Mouse (Mus musculus) neural tube, embryonic 14.5 days (tissue): ENCODE measurements around the gene Kxd1. TPM values are rescaled to one million over a fixed set of nuclear protein-coding genes. Genes with fewer than 3 reads are reported as not detected.

Experiments
- ATAC-seq: fragments of 200-750 bp; cut with Nextera tagmentation; 2 replicates; pipeline ENCODE4 v1.8.0; 2017; ENCODE audit warnings: low read depth, mild to moderate bottlenecking, moderate TSS enrichment, moderate library complexity
- H3K27ac ChIP-seq: fragments of 300-500 bp; sonication (generic); 2 replicates; pipeline ENCODE4 v1.5.1; 2014; ENCODE audit warnings: low read depth, mild to moderate bottlenecking, control low read depth, low read length, moderate library complexity, mixed read lengths
- H3K27me3 ChIP-seq: fragments of 300-500 bp; sonication (generic); 2 replicates; pipeline ENCODE4 v1.6.1; 2014; ENCODE audit warnings: low read length; ENCODE audit not compliant: control insufficient read depth, insufficient read depth
- H3K36me3 ChIP-seq: fragments of 300-500 bp; sonication (generic); 2 replicates; pipeline ENCODE4 v1.6.1; 2014; ENCODE audit warnings: low read length, mixed read lengths; ENCODE audit not compliant: control insufficient read depth, insufficient read depth
- H3K4me1 ChIP-seq: fragments of 300-500 bp; sonication (generic); 2 replicates; pipeline ENCODE4 v1.6.1; 2014; ENCODE audit warnings: low read length; ENCODE audit not compliant: control insufficient read depth, insufficient read depth
- H3K4me2 ChIP-seq: fragments of 300-500 bp; sonication (generic); 2 replicates; pipeline ENCODE4 v1.6.1; 2014; ENCODE audit warnings: mild to moderate bottlenecking, low read depth, low read length, control low read depth
- H3K4me3 ChIP-seq: fragments of 300-500 bp; sonication (generic); 2 replicates; pipeline ENCODE4 v1.5.1; 2014; ENCODE audit warnings: low read depth, low read length, control low read depth, mixed read lengths
- H3K9ac ChIP-seq: fragments of 300-500 bp; sonication (generic); replicated peaks from 2 replicates; pipeline ENCODE4 v1.6.1; 2014; ENCODE audit warnings: low read depth, mild to moderate bottlenecking, control low read depth, low read length, mixed read lengths
- H3K9me3 ChIP-seq: fragments of 300-500 bp; sonication (generic); 2 replicates; pipeline ENCODE4 v1.6.1; 2016; ENCODE audit warnings: low read length; ENCODE audit not compliant: control insufficient read depth
- WGBS: fragments of 180-500 bp; shearing (Covaris S2); extraction: QIAGEN DNeasy Blood & Tissue Kit; methylation state at CpG from one replicate; pipeline ENCODE4 v1.1.7; 2014; 5-methylcytosine and 5-hydroxymethylcytosine counted together
- polyA plus RNA-seq: library from polyadenylated mRNA; unstranded; fragments of >200 nt; fragmentation: Nextera tagmentation; extraction: Ambion mirVana; gene quantifications from 2 replicates; pipeline ENCODE4 v1.2.1, GENCODE M21; 2014

Kxd1 gene
- polyA plus RNA-seq, result 50.2 and 51.9 TPM in 2 replicates

- ATAC-seq, result peak; percentile 95
- under 1% methylated on average over 34 of the region's 61 CpGs for WGBS
- Histone ChIP-seq H3K4me2 (peak within 1 kb of the TSS; percentile 90), H3K27me3 (no peaks in the 10 kb centered on the region), H3K9me3 (no peaks in the 10 kb centered on the region), H3K4me3 (peak within 1 kb of the TSS; percentile 79), H3K9ac (peak within 1 kb of the TSS; percentile 95), H3K4me1 (peaks cover 15% of the 10 kb centered on the region), H3K36me3 (peaks cover 23% of the 10 kb centered on the region), H3K27ac (peak within 1 kb of the TSS; percentile 89)
These were observed at the start of gene Kxd1, which contains the start of gene Fkbp8 for GRCm38 (mm10) chr8:70527512-70528181. Kxd1 (minus strand) TSS chr8:70527956. Fkbp8 (plus strand) TSS chr8:70527724.

DNA sequence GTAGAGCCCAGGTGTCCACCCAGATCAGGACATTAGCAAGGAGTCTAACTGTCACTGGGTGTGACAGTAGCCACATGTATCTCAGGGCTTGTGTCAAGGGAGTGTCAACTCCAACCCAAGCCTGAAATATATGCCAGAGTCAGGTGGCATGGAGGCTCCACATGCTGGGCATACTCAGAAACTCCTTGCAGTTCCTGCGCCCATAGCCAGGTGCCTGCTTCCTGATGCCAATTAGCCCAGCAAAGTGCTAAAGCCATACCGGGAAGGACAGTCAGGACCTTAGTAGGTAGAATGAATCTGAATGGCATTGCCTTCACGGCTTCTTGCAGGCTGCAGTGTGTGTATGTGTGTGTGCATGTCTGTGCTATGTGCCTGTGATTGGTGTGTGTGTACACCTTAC is 49.5 kb upstream of the Kxd1 start:
- Histone ChIP-seq H3K27me3 (no peaks in the 10 kb centered on the region), H3K4me2 (no peak overlapping the region), H3K4me1 (no peaks in the 10 kb centered on the region), H3K9me3 (no peaks in the 10 kb centered on the region), H3K9ac (no peak overlapping the region), H3K36me3 (peaks cover 33% of the 10 kb centered on the region), H3K27ac (no peak overlapping the region), H3K4me3 (no peak overlapping the region)
- ATAC-seq, result no peak
- 89% methylated on average over 3 of the region's 3 CpGs for WGBS

DNA sequence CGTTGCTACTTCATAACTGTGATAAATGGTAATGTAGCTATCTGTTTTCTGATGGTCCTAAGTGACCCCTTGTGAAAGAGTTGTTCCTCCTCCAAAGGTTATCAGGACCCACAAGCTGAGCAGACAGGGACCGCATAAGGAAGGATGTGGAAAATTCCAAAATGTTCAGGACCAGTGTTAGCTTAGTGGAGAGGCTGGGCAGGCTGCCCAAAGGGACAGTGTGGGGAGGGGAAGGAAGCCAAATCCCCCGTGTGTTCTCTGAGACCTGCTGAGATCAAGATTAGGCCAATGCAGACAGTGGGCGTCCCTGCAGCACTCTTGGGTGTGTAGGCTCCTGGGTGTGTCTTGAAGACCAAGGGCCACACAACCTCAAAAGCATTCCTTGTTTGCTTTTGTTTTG is 47.2 kb upstream of the Kxd1 start:
- no peak overlapping the region for H3K4me3 ChIP-seq
- peaks cover 12% of the 10 kb centered on the region for H3K36me3 ChIP-seq
- H3K4me1 ChIP-seq, result no peaks in the 10 kb centered on the region; the same call in 1 of the 2 replicates
- H3K4me2 ChIP-seq, result no peak overlapping the region
- H3K9me3 ChIP-seq, result no peaks in the 10 kb centered on the region
- no peak for ATAC-seq
- H3K9ac ChIP-seq, result no peak overlapping the region
- WGBS, result 84% methylated on average over 4 of the region's 4 CpGs
- no peak overlapping the region for H3K27ac ChIP-seq
- no peaks in the 10 kb centered on the region for H3K27me3 ChIP-seq

- H3K27ac ChIP-seq, result no peak overlapping the region
- H3K9me3 ChIP-seq, result no peaks in the 10 kb centered on the region
- no peak overlapping the region for H3K4me2 ChIP-seq
These were observed 46.5 kb upstream of the Kxd1 start for GRCm38 (mm10) chr8:70574302-70574701.

GRCm38 (mm10) chr8:70570990-70571389 is 43.2 kb upstream of the Kxd1 start:
- H3K27me3 ChIP-seq, result no peaks in the 10 kb centered on the region
- no peak overlapping the region for H3K27ac ChIP-seq
- ATAC-seq, result peak; percentile 20; the same call in 1 of the 2 replicates
- peaks cover 4% of the 10 kb centered on the region; the same call in 1 of the 2 replicates for H3K36me3 ChIP-seq
- H3K4me3 ChIP-seq, result no peak overlapping the region
- 74% methylated on average over 6 of the region's 6 CpGs for WGBS
- no peaks in the 10 kb centered on the region; the same call in 1 of the 2 replicates for H3K4me1 ChIP-seq
- H3K9ac ChIP-seq, result no peak overlapping the region
- no peaks in the 10 kb centered on the region for H3K9me3 ChIP-seq
- H3K4me2 ChIP-seq, result no peak overlapping the region

More at GRCm38 (mm10) chr8:70574302-70574701, 46.5 kb upstream of the Kxd1 start:
- no peaks in the 10 kb centered on the region; the same call in 1 of the 2 replicates for H3K4me1 ChIP-seq
- no peak overlapping the region for H3K9ac ChIP-seq
- H3K36me3 ChIP-seq, result peaks cover 10% of the 10 kb centered on the region; the same call in 1 of the 2 replicates
- H3K27me3 ChIP-seq, result no peaks in the 10 kb centered on the region
- no peak overlapping the region for H3K4me3 ChIP-seq
- ATAC-seq, result no peak

GRCm38 (mm10) chr8:70570360-70570759 is 42.6 kb upstream of the Kxd1 start:
- no peak overlapping the region for H3K4me2 ChIP-seq
- H3K4me3 ChIP-seq, result no peak overlapping the region
- H3K27me3 ChIP-seq, result no peaks in the 10 kb centered on the region
- H3K9me3 ChIP-seq, result no peaks in the 10 kb centered on the region
- peaks cover 4% of the 10 kb centered on the region; the same call in 1 of the 2 replicates for H3K36me3 ChIP-seq
- no peak for ATAC-seq
- no peak overlapping the region; the same call in 1 of the 2 replicates for H3K27ac ChIP-seq
- peaks cover 2% of the 10 kb centered on the region; the same call in 1 of the 2 replicates for H3K4me1 ChIP-seq
- no peak overlapping the region for H3K9ac ChIP-seq

GRCm38 (mm10) chr8:70565561-70565960 is 37.8 kb upstream of the Kxd1 start:
- Histone ChIP-seq H3K4me1 (peaks cover 2% of the 10 kb centered on the region; the same call in 1 of the 2 replicates), H3K9me3 (no peaks in the 10 kb centered on the region), H3K36me3 (no peaks in the 10 kb centered on the region), H3K27me3 (no peaks in the 10 kb centered on the region), H3K4me3 (no peak overlapping the region), H3K27ac (no peak overlapping the region), H3K4me2 (no peak overlapping the region), H3K9ac (no peak overlapping the region)
- WGBS, result 71% methylated on average over 3 of the region's 3 CpGs
- no peak for ATAC-seq

DNA sequence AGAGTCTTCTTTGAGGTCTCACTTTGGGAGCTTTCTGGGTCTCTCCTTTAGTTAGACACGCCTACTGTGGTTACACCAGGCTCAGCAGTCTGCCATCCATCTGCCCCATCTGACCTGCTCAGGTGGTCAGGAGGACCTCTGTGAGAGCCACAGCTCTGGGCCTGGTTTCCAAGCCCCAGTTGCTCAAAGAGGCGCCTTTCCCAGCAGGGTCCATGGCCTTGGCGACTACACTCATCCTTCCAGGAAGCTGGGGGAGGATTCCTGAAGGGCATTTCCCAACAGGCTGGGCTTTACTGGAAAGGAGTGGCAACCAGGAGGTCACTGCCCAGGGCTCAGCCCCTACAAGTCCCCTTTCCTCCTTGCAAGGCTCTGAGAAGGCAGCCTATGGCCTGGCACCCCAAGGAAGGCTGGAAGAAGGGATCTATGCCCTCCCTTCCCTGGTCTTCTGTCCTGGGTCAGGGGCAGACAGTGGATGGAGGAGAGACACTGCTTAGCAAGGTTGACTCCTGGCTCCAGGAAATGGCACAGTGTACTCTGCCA is 37.0 kb upstream of the Kxd1 start:
- H3K36me3 ChIP-seq, result no peaks in the 10 kb centered on the region
- no peak overlapping the region for H3K9ac ChIP-seq
- no peak overlapping the region for H3K27ac ChIP-seq
- WGBS, result 87% methylated on average over 3 of the region's 3 CpGs
- no peak overlapping the region for H3K4me2 ChIP-seq
- H3K4me1 ChIP-seq, result peaks cover 2% of the 10 kb centered on the region; the same call in 1 of the 2 replicates
- no peak for ATAC-seq
- H3K9me3 ChIP-seq, result no peaks in the 10 kb centered on the region
- no peak overlapping the region for H3K4me3 ChIP-seq
- H3K27me3 ChIP-seq, result no peaks in the 10 kb centered on the region

DNA sequence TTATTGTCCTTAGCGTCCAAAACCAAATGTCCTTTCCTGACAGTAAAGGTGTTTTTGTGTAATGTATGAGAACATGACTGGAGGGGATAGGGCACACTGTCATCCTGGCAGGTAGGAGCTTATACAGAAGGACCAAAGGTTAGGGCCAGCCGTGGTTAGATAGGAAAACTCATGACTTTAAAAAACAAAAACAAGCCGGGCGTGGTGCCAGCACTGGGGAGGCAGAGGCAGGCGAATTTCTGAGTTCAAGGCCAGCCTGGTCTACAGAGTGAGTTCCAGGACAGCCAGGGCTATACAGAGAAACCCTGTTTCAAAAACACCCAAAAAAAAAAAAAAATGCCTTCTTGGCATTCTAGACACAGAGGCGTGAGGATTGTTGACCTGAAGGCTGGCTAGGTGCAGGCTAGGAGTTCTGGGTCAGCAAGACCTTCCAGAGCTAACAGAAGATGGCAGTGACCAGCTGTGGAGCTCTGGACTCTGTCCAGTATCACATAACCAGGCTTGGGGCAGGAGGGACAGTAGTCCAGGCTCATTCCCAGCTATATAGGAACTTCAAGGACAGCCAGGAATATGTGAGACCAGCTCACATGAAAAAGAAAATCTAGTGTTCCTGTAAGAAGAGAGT is 36.1 kb upstream of the Kxd1 start:
- Histone ChIP-seq H3K9ac (no peak overlapping the region), H3K4me1 (0 out of 2 replicates have a peak, but pooled peaks cover 2% of the 10 kb centered on the region), H3K27ac (no peak overlapping the region), H3K27me3 (no peaks in the 10 kb centered on the region), H3K9me3 (no peaks in the 10 kb centered on the region), H3K36me3 (no peaks in the 10 kb centered on the region), H3K4me3 (no peak overlapping the region), H3K4me2 (no peak overlapping the region)
- 91% methylated on average over 6 of the region's 6 CpGs for WGBS
- ATAC-seq, result no peak
